Mouse (Mus musculus) liver, adult 2 months (tissue): ENCODE results near the gene Micall1. TPM values are rescaled to one million over a fixed set of nuclear protein-coding genes. Genes with fewer than 3 reads are reported as not detected.
A peak's percentile ranks its signal among the peaks of the same experiment; 100 is the strongest.

Experiments used
- DNase-seq: peaks from one replicate; pipeline ENCODE4 v3.0.0-alpha.2; 2011; ENCODE audit warnings: low read depth, low spot score; ENCODE audit errors: extremely low read depth
- H3K27ac ChIP-seq: fragments of 200-500 bp; replicated peaks from 2 replicates; pipeline ENCODE4 v1.5.1; 2012; ENCODE audit warnings: low read depth, mild to moderate bottlenecking, control low read depth, inconsistent platforms, low read length; ENCODE audit not compliant: insufficient read depth
- H3K27me3 ChIP-seq: fragments of 200-500 bp; 2 replicates; pipeline ENCODE4 v1.6.1; 2012; ENCODE audit warnings: mild to moderate bottlenecking, moderate library complexity, low read length, inconsistent platforms; ENCODE audit not compliant: control insufficient read depth, insufficient read depth
- H3K36me3 ChIP-seq: fragments of 200-500 bp; 2 replicates; pipeline ENCODE4 v1.6.1; 2012; ENCODE audit warnings: low read length, inconsistent platforms; ENCODE audit not compliant: control insufficient read depth, insufficient read depth
- H3K4me1 ChIP-seq: fragments of 200-500 bp; 2 replicates; pipeline ENCODE4 v1.6.1; 2011; ENCODE audit warnings: low read length; ENCODE audit not compliant: control insufficient read depth, insufficient read depth
- H3K4me3 ChIP-seq: fragments of 200-500 bp; 2 replicates; pipeline ENCODE4 v1.5.1; 2011; ENCODE audit warnings: low read depth, mild to moderate bottlenecking, control low read depth, low read length, moderate library complexity; ENCODE audit not compliant: insufficient read depth
- H3K79me2 ChIP-seq: fragments of 200-500 bp; 2 replicates; pipeline ENCODE4 v1.6.1; 2012; ENCODE audit warnings: inconsistent platforms, mild to moderate bottlenecking, low read length, moderate library complexity; ENCODE audit not compliant: control insufficient read depth, insufficient read depth
- H3K9ac ChIP-seq: fragments of 200-500 bp; 2 replicates; pipeline ENCODE4 v1.6.1; 2012; ENCODE audit warnings: low read depth, mild to moderate bottlenecking, control low read depth, inconsistent platforms, low read length
- CTCF ChIP-seq: fragments of 200-500 bp; IDR thresholded peaks from 2 replicates; pipeline ENCODE4 v1.5.1; 2011; ENCODE audit warnings: low read depth, low read length, control low read depth
- POLR2A ChIP-seq: fragments of 200-500 bp; IDR thresholded peaks from 2 replicates; pipeline ENCODE4 v1.6.1; 2011; ENCODE audit warnings: low read length, control low read depth; ENCODE audit not compliant: insufficient read depth; ENCODE audit errors: extremely low read depth
- WGBS: fragments of 180-500 bp; shearing (Covaris S2); methylation state at CpG from one replicate; pipeline ENCODE4 v1.1.7; 2018; 5-methylcytosine and 5-hydroxymethylcytosine counted together
- polyA plus RNA-seq: library from polyadenylated mRNA; depleted of rRNA; stranded (reverse); fragments of >200 nt; gene quantifications from 2 replicates; pipeline ENCODE4 v1.2.3, GENCODE M21; 2012; rRNA removed
- total RNA-seq: library from RNA; depleted of rRNA; stranded (reverse); fragments of >200 nt; gene quantifications from 2 replicates; pipeline ENCODE4 v1.2.3, GENCODE M21; 2014; rRNA removed

Micall1 gene
- total and polyA plus RNA-seq, 2 experiments, result 3.0 to 8.9 TPM

DNA sequence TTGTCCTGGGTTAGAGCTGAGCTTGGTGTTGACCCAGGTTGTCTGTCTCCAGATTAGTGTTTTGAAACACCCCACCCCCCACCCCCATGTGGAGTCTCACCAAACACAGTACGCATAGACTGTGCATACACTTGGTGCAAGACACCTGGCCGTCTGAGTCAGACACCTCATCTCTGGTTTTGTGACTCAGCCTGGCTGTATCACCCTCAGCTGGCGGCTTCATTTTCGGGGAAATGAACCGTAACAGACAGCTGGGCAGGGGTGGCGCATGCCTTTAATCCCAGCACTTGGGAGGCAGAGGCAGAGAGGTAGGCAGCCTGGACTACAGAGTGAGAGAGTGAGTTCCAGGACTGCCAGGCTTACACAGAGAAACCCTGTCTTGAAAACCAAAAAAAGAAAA is 68.2 kb downstream of the Micall1 start:
- Histone ChIP-seq H3K27me3 (no peaks in the 10 kb centered on the region), H3K9ac (no peak overlapping the region), H3K4me3 (no peak overlapping the region), H3K27ac (no peak overlapping the region), H3K79me2 (no peaks in the 10 kb centered on the region), H3K4me1 (no peaks in the 10 kb centered on the region), H3K36me3 (no peaks in the 10 kb centered on the region)
- 70% methylated on average over 6 of the region's 6 CpGs for WGBS
- no peak for TF ChIP-seq CTCF
- TF ChIP-seq POLR2A, result no peak
- DNase-seq, result no peak

- 21% methylated on average over 10 of the region's 10 CpGs for WGBS
- Histone ChIP-seq H3K79me2 (no peaks in the 10 kb centered on the region), H3K36me3 (no peaks in the 10 kb centered on the region), H3K9ac (no peak overlapping the region), H3K27me3 (no peaks in the 10 kb centered on the region), H3K4me3 (no peak overlapping the region), H3K27ac (no peak overlapping the region), H3K4me1 (peaks cover 3% of the 10 kb centered on the region; the same call in 1 of the 2 replicates)
- peak; percentile 45 for DNase-seq
- no peak for TF ChIP-seq POLR2A
- TF ChIP-seq CTCF, result no peak
Observed at GRCm38 (mm10) chr15:79185213-79185612, 76.5 kb downstream of the Micall1 start.

Other genes starting within 250 kb of the Micall1 start
- 4.4 and 6.4 TPM in 2 replicates for gene Gga1, start 231.7 kb upstream of the Micall1 start, total RNA-seq
- gene Gga1, start 231.7 kb upstream of the Micall1 start, polyA plus RNA-seq, result 34.9 and 42.7 TPM in 2 replicates
- gene Gm49510, start 209.2 kb upstream of the Micall1 start, total RNA-seq, result not detected in 2 replicates
- gene Gm49510, start 209.2 kb upstream of the Micall1 start, polyA plus RNA-seq, result not detected in 2 replicates
- 0.37 and 2.3 TPM in 2 replicates for gene Sh3bp1, start 209.1 kb upstream of the Micall1 start, total RNA-seq
- 3.7 and 6.0 TPM in 2 replicates for gene Sh3bp1, start 209.1 kb upstream of the Micall1 start, polyA plus RNA-seq
- 0.27 and 0.37 TPM in 2 replicates for gene Pdxp, start 195.0 kb upstream of the Micall1 start, total RNA-seq
- 0.62 and 1.2 TPM in 2 replicates for gene Pdxp, start 195.0 kb upstream of the Micall1 start, polyA plus RNA-seq
- gene Lgals1, start 182.2 kb upstream of the Micall1 start, total RNA-seq, result 23.2 and 31.6 TPM in 2 replicates
- 25.2 and 26.9 TPM in 2 replicates for gene Lgals1, start 182.2 kb upstream of the Micall1 start, polyA plus RNA-seq
- gene Nol12, start 174.0 kb upstream of the Micall1 start, total RNA-seq, result 4.0 and 5.3 TPM in 2 replicates
- 10.3 and 13.1 TPM in 2 replicates for gene Nol12, start 174.0 kb upstream of the Micall1 start, polyA plus RNA-seq
- gene Triobp, start 161.2 kb upstream of the Micall1 start, total RNA-seq, result 11.9 and 14.3 TPM in 2 replicates
- 19.9 and 24.3 TPM in 2 replicates for gene Triobp, start 161.2 kb upstream of the Micall1 start, polyA plus RNA-seq
- 64.2 and 82.1 TPM in 2 replicates for gene H1f0, start 80.4 kb upstream of the Micall1 start, total RNA-seq
- gene H1f0, start 80.4 kb upstream of the Micall1 start, polyA plus RNA-seq, result 68.0 and 79.0 TPM in 2 replicates
- gene Galr3, start 67.0 kb upstream of the Micall1 start, total RNA-seq, result not detected in 2 replicates
- gene Galr3, start 67.0 kb upstream of the Micall1 start, polyA plus RNA-seq, result 0.09 TPM in 1 of 2 replicates, not detected in the other
- 5.1 and 6.4 TPM in 2 replicates for gene Ankrd54, start 46.0 kb upstream of the Micall1 start, total RNA-seq
- gene Ankrd54, start 46.0 kb upstream of the Micall1 start, polyA plus RNA-seq, result 22.5 and 27.1 TPM in 2 replicates
- 82.1 and 94.2 TPM in 2 replicates for gene Eif3l, start 33.7 kb upstream of the Micall1 start, total RNA-seq
- 98.3 and 103 TPM in 2 replicates for gene Eif3l, start 33.7 kb upstream of the Micall1 start, polyA plus RNA-seq
- 29.2 and 36.0 TPM in 2 replicates for gene Polr2f, start 32.1 kb downstream of the Micall1 start, total RNA-seq
- 29.9 and 33.8 TPM in 2 replicates for gene Polr2f, start 32.1 kb downstream of the Micall1 start, polyA plus RNA-seq
- gene 1700088E04Rik, start 32.4 kb downstream of the Micall1 start, total RNA-seq, result 0.65 and 0.67 TPM in 2 replicates
- 0.25 and 0.65 TPM in 2 replicates for gene 1700088E04Rik, start 32.4 kb downstream of the Micall1 start, polyA plus RNA-seq
- not detected in 2 replicates for gene Sox10, start 56.3 kb downstream of the Micall1 start, total RNA-seq
- gene Sox10, start 56.3 kb downstream of the Micall1 start, polyA plus RNA-seq, result 0.06 TPM in 1 of 2 replicates, not detected in the other
- gene Pick1, start 120.3 kb downstream of the Micall1 start, total RNA-seq, result 12.4 and 12.8 TPM in 2 replicates
- 15.4 and 18.5 TPM in 2 replicates for gene Pick1, start 120.3 kb downstream of the Micall1 start, polyA plus RNA-seq
- not detected in 2 replicates for gene Gm49486, start 120.5 kb downstream of the Micall1 start, total RNA-seq
- not detected in 2 replicates for gene Gm49486, start 120.5 kb downstream of the Micall1 start, polyA plus RNA-seq
- gene Slc16a8, start 145.9 kb downstream of the Micall1 start, total RNA-seq, result not detected in 2 replicates
- gene Slc16a8, start 145.9 kb downstream of the Micall1 start, polyA plus RNA-seq, result not detected in 2 replicates
- gene Baiap2l2, start 176.6 kb downstream of the Micall1 start, total RNA-seq, result 0.20 TPM in 1 of 2 replicates, not detected in the other
- 0.31 and 0.51 TPM in 2 replicates for gene Baiap2l2, start 176.6 kb downstream of the Micall1 start, polyA plus RNA-seq
- 16.3 and 29.3 TPM in 2 replicates for gene Pla2g6, start 219.5 kb downstream of the Micall1 start, total RNA-seq
- 24.5 and 25.1 TPM in 2 replicates for gene Pla2g6, start 219.5 kb downstream of the Micall1 start, polyA plus RNA-seq
- gene Maff, start 237.7 kb downstream of the Micall1 start, total RNA-seq, result 8.5 and 10.8 TPM in 2 replicates
- gene Maff, start 237.7 kb downstream of the Micall1 start, polyA plus RNA-seq, result 0.75 and 0.89 TPM in 2 replicates